Mouse (Mus musculus): ENCODE data around the gene Crtap. TPM values are rescaled to one million over a fixed set of nuclear protein-coding genes. Genes with fewer than 3 reads are reported as not detected.

The Crtap gene
- polyA plus RNA-seq (2011; ENCODE audit: insufficient read depth, insufficient read length, low replicate concordance, missing spikeins): 9.0 and 11.5 TPM in 2 replicates

DNA sequence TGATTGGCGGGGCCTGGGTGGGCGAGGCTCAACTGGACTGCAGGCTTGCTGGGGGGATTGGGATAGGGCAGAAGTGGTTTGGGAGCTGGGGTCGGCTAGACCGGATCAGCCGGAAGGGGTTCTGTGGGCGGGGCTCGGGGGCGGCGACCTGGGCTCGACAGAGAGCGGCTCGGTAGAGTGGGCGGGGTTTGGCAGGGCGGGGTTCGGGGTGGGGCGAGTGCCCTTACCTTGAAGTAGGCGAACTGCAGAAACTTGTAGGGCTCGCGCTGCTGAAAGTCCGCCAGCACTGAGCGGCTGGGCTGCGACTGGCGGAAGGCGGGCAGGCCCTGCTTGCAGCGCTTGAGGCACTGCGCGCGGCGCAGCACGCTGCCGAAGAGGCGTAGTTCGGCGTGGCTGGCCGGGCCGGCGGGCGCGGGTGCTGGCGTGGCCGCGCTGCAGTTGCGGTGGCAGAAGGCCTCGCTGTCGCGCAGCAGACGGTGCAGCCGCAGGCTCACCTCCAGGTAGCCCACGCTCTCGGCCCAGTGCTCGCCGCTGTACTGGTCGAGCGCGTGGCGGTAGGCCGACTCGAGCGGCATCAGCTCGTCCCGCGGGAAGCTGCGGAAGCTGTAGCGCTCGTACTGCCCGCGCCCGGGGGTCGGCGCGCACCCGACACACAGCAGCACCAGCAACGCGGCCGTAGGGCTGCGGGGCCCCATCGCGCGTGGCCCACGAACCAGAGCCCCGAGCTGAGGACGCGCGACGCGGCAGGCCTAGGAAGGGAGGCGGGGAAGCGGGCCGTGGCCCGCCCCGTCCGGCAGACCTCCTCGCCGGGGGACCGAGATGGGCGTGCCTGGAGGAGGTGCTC lies at the start of gene Crtap:
TSS of gene Crtap (minus strand) at position 771 of the 844 bp plus-strand sequence.
- Histone ChIP-seq H3K4me3 (replicated peaks; ENCODE audit: control insufficient read depth, low read depth, low read length) (peak within 1 kb of the TSS; percentile 82), H3K27ac (ENCODE audit: control insufficient read depth, insufficient read depth, low read depth, low read length, poor library complexity) (peak within 1 kb of the TSS; percentile 40), H3K4me1 (ENCODE audit: control insufficient read depth, insufficient read depth, low read length) (no peaks in the 10 kb centered on the region)
- WGBS: 2% methylated on average over 96 of the region's 96 CpGs
- TF ChIP-seq CTCF (IDR thresholded peaks at IDR 0.05; ENCODE audit: control insufficient read depth, insufficient read depth, low read length): no peak
- TF ChIP-seq POLR2A (IDR thresholded peaks at IDR 0.05; ENCODE audit: borderline replicate concordance, control insufficient read depth, low read depth, low read length): peak; percentile 61; the same call in 1 of the 2 replicates

DNA sequence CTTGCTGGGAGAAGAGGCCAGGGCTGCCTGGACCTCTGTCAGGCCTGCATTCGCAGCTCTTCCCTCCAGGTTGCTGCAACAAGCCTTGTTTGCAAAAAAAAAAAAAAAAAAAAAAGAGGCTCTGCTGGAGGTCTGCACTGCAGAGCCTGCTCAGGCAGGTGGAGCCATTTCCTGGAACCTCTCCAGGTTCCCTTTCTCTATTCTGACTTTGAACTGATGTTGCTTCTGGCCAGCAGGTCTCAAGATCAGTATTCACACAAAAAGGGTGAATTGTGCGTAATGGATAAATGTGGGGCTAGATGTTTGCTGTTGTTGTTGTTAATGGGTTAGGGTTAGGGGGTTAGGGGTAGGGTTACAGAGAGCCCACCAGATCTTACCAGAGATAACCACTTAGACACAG lies 45.2 kb upstream of the Crtap start:
- WGBS: 76% methylated on average over 2 of the region's 2 CpGs
- H3K4me1 ChIP-seq (ENCODE audit: control insufficient read depth, insufficient read depth, low read length): no peaks in the 10 kb centered on the region
- no peak overlapping the region for H3K4me3 ChIP-seq (replicated peaks; ENCODE audit: control insufficient read depth, low read depth, low read length)
- no peak overlapping the region for H3K27ac ChIP-seq (ENCODE audit: control insufficient read depth, insufficient read depth, low read depth, low read length, poor library complexity)
- TF ChIP-seq CTCF (IDR thresholded peaks at IDR 0.05; ENCODE audit: control insufficient read depth, insufficient read depth, low read length) (no peak), POLR2A (IDR thresholded peaks at IDR 0.05; ENCODE audit: borderline replicate concordance, control insufficient read depth, low read depth, low read length) (no peak)

GRCm38 (mm10) chr9:114428103-114428834 lies 37.8 kb upstream of the Crtap start:
- WGBS: 74% methylated on average over 12 of the region's 12 CpGs

GRCm38 (mm10) chr9:114427425-114427824 lies 37.0 kb upstream of the Crtap start:
- no peak overlapping the region for H3K27ac ChIP-seq (ENCODE audit: control insufficient read depth, insufficient read depth, low read depth, low read length, poor library complexity)
- H3K4me1 ChIP-seq (ENCODE audit: control insufficient read depth, insufficient read depth, low read length): no peaks in the 10 kb centered on the region
- TF ChIP-seq CTCF (IDR thresholded peaks at IDR 0.05; ENCODE audit: control insufficient read depth, insufficient read depth, low read length) (no peak), POLR2A (IDR thresholded peaks at IDR 0.05; ENCODE audit: borderline replicate concordance, control insufficient read depth, low read depth, low read length) (no peak)
- 70% methylated on average over 8 of the region's 8 CpGs for WGBS
- no peak overlapping the region for H3K4me3 ChIP-seq (replicated peaks; ENCODE audit: control insufficient read depth, low read depth, low read length)

More at GRCm38 (mm10) chr9:114428103-114428834, 37.8 kb upstream of the Crtap start:
- TF ChIP-seq POLR2A (IDR thresholded peaks at IDR 0.05; ENCODE audit: borderline replicate concordance, control insufficient read depth, low read depth, low read length) (no peak), CTCF (IDR thresholded peaks at IDR 0.05; ENCODE audit: control insufficient read depth, insufficient read depth, low read length) (no peak)
- no peak overlapping the region for H3K27ac ChIP-seq (ENCODE audit: control insufficient read depth, insufficient read depth, low read depth, low read length, poor library complexity)
- no peaks in the 10 kb centered on the region for H3K4me1 ChIP-seq (ENCODE audit: control insufficient read depth, insufficient read depth, low read length)
- no peak overlapping the region for H3K4me3 ChIP-seq (replicated peaks; ENCODE audit: control insufficient read depth, low read depth, low read length)

DNA sequence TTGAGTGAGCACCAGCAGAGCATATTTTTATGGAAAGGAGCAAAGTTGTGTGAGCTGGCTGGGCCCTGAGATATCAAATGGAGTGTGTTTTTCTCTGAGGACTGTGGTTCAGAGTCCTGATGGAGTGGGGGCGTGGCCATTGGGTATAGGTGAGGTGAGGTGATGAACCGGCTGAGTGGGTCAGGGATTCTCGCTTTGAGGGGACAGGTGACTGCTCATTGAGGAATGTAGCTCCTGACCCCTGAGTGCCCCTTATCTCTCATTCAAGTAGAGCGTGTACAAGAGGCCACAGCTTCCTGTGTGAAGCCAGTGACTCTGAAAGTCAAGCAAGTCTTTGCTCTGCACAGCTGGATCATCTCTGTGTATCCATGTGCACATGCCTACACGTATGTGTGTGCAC lies 35.7 kb upstream of the Crtap start:
- Histone ChIP-seq H3K27ac (ENCODE audit: control insufficient read depth, insufficient read depth, low read depth, low read length, poor library complexity) (no peak overlapping the region), H3K4me3 (replicated peaks; ENCODE audit: control insufficient read depth, low read depth, low read length) (no peak overlapping the region), H3K4me1 (ENCODE audit: control insufficient read depth, insufficient read depth, low read length) (no peaks in the 10 kb centered on the region)
- 89% methylated on average over 5 of the region's 5 CpGs for WGBS
- TF ChIP-seq POLR2A (IDR thresholded peaks at IDR 0.05; ENCODE audit: borderline replicate concordance, control insufficient read depth, low read depth, low read length) (no peak), CTCF (IDR thresholded peaks at IDR 0.05; ENCODE audit: control insufficient read depth, insufficient read depth, low read length) (no peak)

DNA sequence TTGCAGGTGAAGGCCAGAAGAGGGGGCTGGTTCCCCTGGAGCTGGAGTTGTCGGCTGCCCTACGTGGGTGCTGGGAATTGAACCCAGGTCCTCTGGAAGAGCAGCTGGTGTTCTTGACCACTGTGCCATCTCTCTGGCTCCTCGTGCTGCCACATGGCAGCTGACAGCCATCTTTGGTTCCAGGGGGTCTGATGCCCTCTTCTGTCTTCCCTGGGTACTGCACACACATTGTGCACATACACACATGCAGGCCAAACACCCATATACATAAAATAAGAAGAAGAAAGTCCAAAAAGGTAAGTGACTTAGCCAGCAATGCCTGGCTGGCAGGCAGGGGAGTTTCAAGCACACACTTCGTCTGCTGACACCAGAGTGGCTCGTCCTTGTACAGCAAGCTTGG lies 35.1 kb upstream of the Crtap start:
- TF ChIP-seq POLR2A (IDR thresholded peaks at IDR 0.05; ENCODE audit: borderline replicate concordance, control insufficient read depth, low read depth, low read length) (no peak), CTCF (IDR thresholded peaks at IDR 0.05; ENCODE audit: control insufficient read depth, insufficient read depth, low read length) (no peak)
- H3K4me3 ChIP-seq (replicated peaks; ENCODE audit: control insufficient read depth, low read depth, low read length): no peak overlapping the region
- H3K27ac ChIP-seq (ENCODE audit: control insufficient read depth, insufficient read depth, low read depth, low read length, poor library complexity): no peak overlapping the region
- no peaks in the 10 kb centered on the region for H3K4me1 ChIP-seq (ENCODE audit: control insufficient read depth, insufficient read depth, low read length)
- 88% methylated on average over 5 of the region's 5 CpGs for WGBS

DNA sequence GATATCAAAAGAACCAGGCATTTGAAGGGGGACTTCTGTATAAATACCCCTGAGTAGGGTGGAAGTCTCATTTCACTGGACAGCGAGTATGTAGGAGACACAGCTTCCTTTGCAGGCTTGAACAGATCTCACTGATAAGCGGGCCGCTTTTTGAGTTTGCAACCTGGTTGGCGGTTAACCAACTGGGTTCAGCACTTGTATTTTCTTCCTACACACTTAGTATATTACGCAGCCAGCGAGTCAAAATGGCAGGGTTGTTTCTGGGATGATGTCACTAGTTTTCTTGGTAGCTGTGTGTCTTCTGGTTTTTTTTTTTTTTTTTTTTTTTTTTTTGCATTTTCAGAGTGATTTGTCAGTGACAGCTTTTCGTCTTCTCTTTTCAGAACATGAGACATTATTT lies 31.3 kb upstream of the Crtap start:
- TF ChIP-seq POLR2A (IDR thresholded peaks at IDR 0.05; ENCODE audit: borderline replicate concordance, control insufficient read depth, low read depth, low read length): no peak
- no peak for TF ChIP-seq CTCF (IDR thresholded peaks at IDR 0.05; ENCODE audit: control insufficient read depth, insufficient read depth, low read length)
- Histone ChIP-seq H3K4me1 (ENCODE audit: control insufficient read depth, insufficient read depth, low read length) (no peaks in the 10 kb centered on the region), H3K27ac (ENCODE audit: control insufficient read depth, insufficient read depth, low read depth, low read length, poor library complexity) (no peak overlapping the region), H3K4me3 (replicated peaks; ENCODE audit: control insufficient read depth, low read depth, low read length) (no peak overlapping the region)
- 82% methylated on average over 7 of the region's 7 CpGs for WGBS

DNA sequence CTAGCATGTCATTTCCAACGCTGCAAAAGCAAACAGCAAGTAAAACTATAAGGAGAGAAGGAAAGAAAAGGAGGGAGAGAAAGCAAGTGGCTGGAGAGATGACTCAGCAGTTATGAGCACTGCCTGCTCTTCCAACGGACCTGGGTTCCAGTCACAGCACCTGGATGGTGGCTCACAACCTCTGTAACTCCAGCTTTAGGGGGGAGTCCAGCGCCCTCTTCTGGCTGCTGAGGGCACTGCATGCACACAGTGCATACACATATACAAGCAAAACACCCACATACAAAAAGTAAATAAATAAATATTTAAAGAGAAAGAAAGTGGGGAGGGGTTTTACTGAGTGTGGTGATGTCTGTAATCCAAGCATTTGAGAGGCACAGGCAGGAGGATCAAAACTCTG lies 30.6 kb upstream of the Crtap start:
- TF ChIP-seq CTCF (IDR thresholded peaks at IDR 0.05; ENCODE audit: control insufficient read depth, insufficient read depth, low read length) (0 out of 2 replicates have a peak, but pooled peaks have one; percentile 24), POLR2A (IDR thresholded peaks at IDR 0.05; ENCODE audit: borderline replicate concordance, control insufficient read depth, low read depth, low read length) (no peak)
- Histone ChIP-seq H3K4me1 (ENCODE audit: control insufficient read depth, insufficient read depth, low read length) (no peaks in the 10 kb centered on the region), H3K4me3 (replicated peaks; ENCODE audit: control insufficient read depth, low read depth, low read length) (no peak overlapping the region), H3K27ac (ENCODE audit: control insufficient read depth, insufficient read depth, low read depth, low read length, poor library complexity) (no peak overlapping the region)
- WGBS: 72% methylated on average over 3 of the region's 3 CpGs
